Mouse (Mus musculus) limb, embryonic 14.5 days (tissue): ENCODE measurements at regions not wholly inside any gene's neighbourhood (a gene's known extent, or its start where the extent isn't known, plus 50 kb on each side); places are given as distances from the start of the nearest gene placed in this dataset.

Experiments
- ATAC-seq: fragments of 200-750 bp; cut with Nextera tagmentation; 2 replicates; pipeline ENCODE4 v1.8.0; 2017; ENCODE audit warnings: low read depth, moderate number of reproducible peaks, moderate TSS enrichment; ENCODE audit not compliant: low FRiP score
- DNase-seq: peaks from one replicate; pipeline ENCODE4 v3.0.0-alpha.2; 2015; ENCODE audit warnings: low spot score
- H3K27ac ChIP-seq: fragments of 300-500 bp; sonication (generic); replicated peaks from 2 replicates; pipeline ENCODE4 v1.5.1; 2014; ENCODE audit warnings: low read depth, mild to moderate bottlenecking, low read length, moderate library complexity, mixed read lengths
- H3K27me3 ChIP-seq: fragments of 300-500 bp; sonication (generic); 2 replicates; pipeline ENCODE4 v1.6.1; 2014; ENCODE audit warnings: low read length, mixed read lengths; ENCODE audit not compliant: control insufficient read depth, insufficient read depth
- H3K36me3 ChIP-seq: fragments of 300-500 bp; sonication (generic); 2 replicates; pipeline ENCODE4 v1.6.1; 2014; ENCODE audit warnings: mild to moderate bottlenecking, low read length, moderate library complexity, mixed read lengths; ENCODE audit not compliant: control insufficient read depth, insufficient read depth
- H3K4me1 ChIP-seq: fragments of 300-500 bp; sonication (generic); 2 replicates; pipeline ENCODE4 v1.6.1; 2014; ENCODE audit warnings: antibody characterized with exemption, low read length, mixed read lengths; ENCODE audit not compliant: control insufficient read depth, insufficient read depth
- H3K4me2 ChIP-seq: fragments of 300-500 bp; sonication (generic); replicated peaks from 2 replicates; pipeline ENCODE4 v1.6.1; 2014; ENCODE audit warnings: low read depth, mild to moderate bottlenecking, low read length, moderate library complexity; ENCODE audit not compliant: severe bottlenecking
- H3K4me3 ChIP-seq: fragments of 300-500 bp; sonication (generic); replicated peaks from 2 replicates; pipeline ENCODE4 v1.5.1; 2014; ENCODE audit warnings: low read length
- H3K9ac ChIP-seq: fragments of 300-500 bp; sonication (generic); 2 replicates; pipeline ENCODE4 v1.6.1; 2014; ENCODE audit warnings: mild to moderate bottlenecking, low read depth, low read length, moderate library complexity; ENCODE audit not compliant: severe bottlenecking
- H3K9me3 ChIP-seq: fragments of 300-500 bp; sonication (generic); 2 replicates; pipeline ENCODE4 v1.6.1; 2016; ENCODE audit warnings: low read length; ENCODE audit not compliant: control insufficient read depth
- POLR2A ChIP-seq: fragments of 200-500 bp; IDR thresholded peaks from 2 replicates; pipeline ENCODE4 v1.8.0; 2012; ENCODE audit warnings: inconsistent platforms, mild to moderate bottlenecking, moderate library complexity, borderline replicate concordance; ENCODE audit not compliant: insufficient read depth, insufficient read length; ENCODE audit errors: extremely low read depth
- WGBS: fragments of 180-500 bp; shearing (Covaris S2); extraction: QIAGEN DNeasy Blood & Tissue Kit; methylation state at CpG from one replicate; pipeline ENCODE4 v1.1.7; 2014; 5-methylcytosine and 5-hydroxymethylcytosine counted together

DNA sequence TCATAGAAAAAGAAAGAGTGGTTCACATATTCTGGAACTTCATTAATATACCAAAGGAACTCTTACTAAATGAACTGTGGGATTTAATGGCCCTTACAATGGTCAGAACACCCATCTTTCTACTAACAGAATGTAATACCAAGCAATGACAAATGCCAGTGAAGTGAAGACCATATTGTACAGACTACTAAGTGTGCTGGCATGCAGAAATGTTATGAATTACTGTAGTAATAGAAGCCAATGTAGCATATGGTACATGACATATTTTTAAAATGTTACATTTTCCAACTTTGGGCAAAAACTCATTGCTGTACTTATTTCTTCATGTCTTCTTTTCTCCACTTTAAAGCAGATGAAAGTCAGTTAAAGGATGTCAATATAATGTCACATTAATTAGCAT is 513.7 kb upstream of the Slc8a1 start:
- H3K9me3 ChIP-seq, result no peaks in the 10 kb centered on the region
- H3K27me3 ChIP-seq, result no peaks in the 10 kb centered on the region
- H3K4me1 ChIP-seq, result no peaks in the 10 kb centered on the region
- no peak overlapping the region for H3K9ac ChIP-seq
- no peak for TF ChIP-seq POLR2A
- H3K36me3 ChIP-seq, result no peaks in the 10 kb centered on the region
- H3K4me2 ChIP-seq, result no peak overlapping the region
- H3K4me3 ChIP-seq, result no peak overlapping the region
- ATAC-seq, result no peak
- no peak for DNase-seq
- no peak overlapping the region for H3K27ac ChIP-seq

DNA sequence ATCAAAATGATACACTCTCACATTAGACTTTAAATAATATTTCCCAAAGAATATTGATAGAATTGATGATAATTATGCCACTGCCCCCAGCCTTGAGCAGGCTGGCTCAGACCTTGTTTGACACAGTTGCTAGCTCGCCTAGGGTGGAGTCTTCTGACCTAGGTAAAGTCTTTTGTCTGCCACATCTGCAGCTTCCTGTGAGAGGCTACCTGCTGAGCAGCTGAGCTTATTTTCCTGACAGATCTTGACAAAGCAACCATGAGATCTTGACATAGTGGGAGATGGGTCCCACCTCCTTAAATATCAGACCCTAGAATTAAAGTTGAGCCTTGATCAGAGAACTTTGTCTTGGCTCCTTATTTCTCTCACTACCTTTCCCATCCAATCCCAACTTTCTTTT is 500.2 kb upstream of the Slc8a1 start:
- no peaks in the 10 kb centered on the region for H3K4me1 ChIP-seq

DNA sequence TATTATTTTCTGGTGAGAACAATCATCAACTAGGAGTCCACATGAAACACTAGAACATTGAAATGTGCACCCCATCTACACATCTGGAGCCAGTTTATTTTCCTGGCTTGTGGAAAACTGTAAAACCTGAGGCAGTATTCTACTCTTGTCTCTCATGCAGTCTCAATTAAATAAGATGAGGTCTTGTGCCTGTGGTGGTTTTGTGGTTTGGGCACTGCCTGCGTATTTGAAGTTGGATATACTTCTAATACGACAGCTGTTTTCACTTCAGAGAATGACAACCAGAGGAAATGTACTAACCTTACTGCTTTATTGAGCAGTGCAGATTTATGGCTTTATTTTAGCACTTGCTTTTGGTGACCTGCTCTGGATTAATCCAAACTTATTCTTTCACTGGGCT is 499.3 kb upstream of the Slc8a1 start:
- Histone ChIP-seq H3K4me2 (no peak overlapping the region), H3K4me1 (no peaks in the 10 kb centered on the region), H3K27ac (no peak overlapping the region), H3K4me3 (no peak overlapping the region), H3K36me3 (no peaks in the 10 kb centered on the region), H3K9ac (no peak overlapping the region), H3K9me3 (no peaks in the 10 kb centered on the region), H3K27me3 (no peaks in the 10 kb centered on the region)
- TF ChIP-seq POLR2A, result no peak
- ATAC-seq, result peak; percentile 89
- peak; percentile 90 for DNase-seq
- WGBS, result 17% methylated on average over 2 of the region's 2 CpGs

More for the DNA sequence above, 500.2 kb upstream of the Slc8a1 start:
- no peaks in the 10 kb centered on the region for H3K27me3 ChIP-seq
- no peaks in the 10 kb centered on the region for H3K36me3 ChIP-seq
- no peak overlapping the region for H3K27ac ChIP-seq
- WGBS, result 35% methylated on average over 1 of the region's 1 CpGs
- H3K9ac ChIP-seq, result no peak overlapping the region
- no peak overlapping the region for H3K4me3 ChIP-seq
- DNase-seq (no peak), ATAC-seq (no peak)
- no peaks in the 10 kb centered on the region for H3K9me3 ChIP-seq
- no peak for TF ChIP-seq POLR2A
- H3K4me2 ChIP-seq, result no peak overlapping the region

DNA sequence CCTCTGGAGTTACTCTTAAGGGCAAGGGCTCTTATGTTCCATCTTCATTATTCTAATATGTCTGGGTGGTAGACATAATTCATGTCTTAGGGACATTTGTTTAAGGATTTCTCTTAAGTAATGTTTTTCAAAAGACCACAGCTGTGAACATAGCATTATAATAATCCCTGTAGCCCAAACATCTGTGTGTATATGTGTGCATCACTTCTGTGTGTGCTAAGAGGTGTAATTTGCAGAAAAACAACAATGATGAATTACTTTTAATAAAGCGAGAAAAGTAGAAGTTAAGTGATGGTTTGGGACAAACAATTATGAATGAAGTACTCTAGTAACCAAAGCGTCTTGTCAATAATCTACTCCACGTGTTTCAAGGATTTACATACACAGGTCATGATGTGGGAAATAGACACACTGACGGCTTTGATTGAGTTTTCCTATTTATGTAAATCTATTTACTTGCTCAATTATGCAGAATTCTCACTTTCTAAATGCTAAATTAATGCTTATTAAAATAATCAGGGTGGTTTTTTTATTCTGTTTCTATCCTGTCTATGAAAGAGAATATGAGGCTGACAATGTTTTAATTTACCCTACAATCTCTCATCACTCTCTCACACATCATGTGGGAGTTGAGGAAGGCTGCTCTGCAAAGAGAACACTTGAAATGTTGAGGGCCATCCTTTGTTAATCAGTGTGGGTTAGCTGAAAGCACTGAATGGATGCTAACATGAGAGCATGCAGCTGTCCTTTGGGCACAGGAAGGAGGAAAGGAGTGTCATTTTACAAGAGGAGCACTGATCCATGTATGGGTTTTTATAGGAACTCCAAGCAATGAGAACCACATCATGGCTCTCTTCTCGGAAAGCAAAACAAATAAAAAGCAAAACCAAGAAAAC is 477.8 kb upstream of the Slc8a1 start:
- TF ChIP-seq POLR2A, result no peak
- Histone ChIP-seq H3K4me2 (no peak overlapping the region), H3K9ac (no peak overlapping the region), H3K27me3 (no peaks in the 10 kb centered on the region), H3K4me3 (no peak overlapping the region), H3K36me3 (no peaks in the 10 kb centered on the region), H3K9me3 (no peaks in the 10 kb centered on the region), H3K4me1 (no peaks in the 10 kb centered on the region), H3K27ac (no peak overlapping the region)
- DNase-seq, result no peak
- no peak for ATAC-seq
- 78% methylated on average over 5 of the region's 5 CpGs for WGBS

DNA sequence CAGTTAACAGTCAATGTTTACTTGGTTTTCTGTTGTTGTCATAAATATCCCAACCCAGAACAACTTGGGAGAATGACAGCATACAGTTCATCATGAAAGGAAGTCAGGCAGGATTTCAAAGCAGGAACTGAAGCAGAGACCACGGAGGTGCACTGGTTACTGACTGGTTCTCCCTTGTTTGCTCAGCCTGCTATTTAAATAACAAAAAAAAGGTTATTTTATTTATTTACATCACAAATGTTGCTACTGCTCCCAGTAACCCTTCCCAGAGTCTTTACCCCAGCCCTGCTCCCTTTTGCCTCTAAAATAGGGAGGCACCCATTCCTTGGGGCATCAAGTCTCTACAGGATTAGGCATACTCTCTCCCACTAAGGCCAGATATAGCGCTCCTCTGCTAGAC is 461.8 kb upstream of the Slc8a1 start:
- Histone ChIP-seq H3K4me3 (no peak overlapping the region), H3K9me3 (no peaks in the 10 kb centered on the region), H3K27ac (no peak overlapping the region), H3K4me1 (no peaks in the 10 kb centered on the region), H3K27me3 (no peaks in the 10 kb centered on the region), H3K36me3 (no peaks in the 10 kb centered on the region), H3K9ac (no peak overlapping the region), H3K4me2 (no peak overlapping the region)
- DNase-seq (no peak), ATAC-seq (no peak)
- no peak for TF ChIP-seq POLR2A
- 80% methylated on average over 2 of the region's 2 CpGs for WGBS
